Comparison of ENCODE assay signal across 28 mouse cellular contexts in the genomic region with DNA sequence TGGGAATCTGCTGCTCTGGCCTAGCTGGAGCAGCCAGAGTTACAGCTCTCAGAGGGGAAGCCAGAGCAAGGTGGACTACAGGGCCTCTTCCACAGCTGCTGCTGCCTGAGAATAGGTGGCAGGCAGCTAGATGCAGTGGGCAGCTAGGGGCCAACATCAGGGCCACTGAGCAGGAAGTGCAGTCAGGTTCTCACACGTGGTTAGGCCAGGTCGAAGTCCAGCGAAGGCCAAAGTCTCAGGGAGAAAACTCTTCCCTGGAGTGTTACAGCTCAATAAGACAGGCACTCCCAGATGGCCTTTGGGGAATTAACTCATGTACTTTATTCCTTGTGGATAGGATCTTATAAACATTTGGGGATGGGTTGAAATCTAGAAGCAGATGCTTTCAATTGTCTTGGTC.
DNase-seq lines count a peak whose midpoint lies in the region; ATAC-seq and TF ChIP-seq lines count a peak whose summit lies in the region.
"Had no signal": no experiment of that assay in that cellular context is flagged by ENCODE, and none has a peak within 500 bp of the region (broad histone marks: within the 10 kb centered on the region; RNA-seq: fewer than 3 reads in every experiment).

No protein-coding gene starts in this region.

- H3K27ac ChIP-seq in layer of hippocampus, adult 2 months: peak overlapping the region; percentile 54; the same call in 1 of the 2 replicates
- H3K27ac ChIP-seq in small intestine, adult 2 months (ENCODE audit: insufficient read depth, low read depth, low read length): 0 out of 2 replicates have a peak overlapping the region, but pooled peaks have one; percentile 21
- no peak overlapping the region for H3K27ac ChIP-seq in forebrain, embryonic 13.5 days
- H3K27ac ChIP-seq: embryonic facial prominence, embryonic 13.5 days; forebrain, embryonic 10.5 days; heart, embryonic 13.5 days; hindbrain, embryonic 15.5 days; liver, embryonic 14.5 days; neural tube, embryonic 15.5 days had no signal

- no peak for TF ChIP-seq CTCF in layer of hippocampus, adult 2 months (conservative IDR thresholded peaks at IDR 0.05)
- no peak for TF ChIP-seq CTCF in small intestine, adult 2 months (IDR thresholded peaks at IDR 0.05; ENCODE audit: extremely low read depth, insufficient read length, insufficient replicate concordance, low read depth, low read length)

- TF ChIP-seq POLR2A in small intestine, adult 2 months (IDR thresholded peaks at IDR 0.05; ENCODE audit: low read depth, low read length): no peak

- no peak overlapping the region for H3K9ac ChIP-seq in forebrain, embryonic 13.5 days
- H3K9ac ChIP-seq: embryonic facial prominence, embryonic 13.5 days; forebrain, postnatal 0 days; heart, embryonic 13.5 days; hindbrain, embryonic 15.5 days; liver, embryonic 14.5 days; neural tube, embryonic 15.5 days had no signal

- peaks cover 3% of the 10 kb centered on the region for H3K4me1 ChIP-seq in small intestine, adult 2 months (ENCODE audit: control insufficient read depth, insufficient read depth, insufficient read length, low read length)
- H3K4me1 ChIP-seq in forebrain, embryonic 13.5 days: no peaks in the 10 kb centered on the region
- H3K4me1 ChIP-seq: embryonic facial prominence, embryonic 13.5 days; heart, embryonic 13.5 days; hindbrain, embryonic 15.5 days; neural tube, embryonic 15.5 days had no signal

- no peak overlapping the region for H3K4me3 ChIP-seq in layer of hippocampus, adult 2 months
- H3K4me3 ChIP-seq in small intestine, adult 2 months (ENCODE audit: low read depth, low read length): no peak overlapping the region
- no peak overlapping the region for H3K4me3 ChIP-seq in forebrain, embryonic 13.5 days
- H3K4me3 ChIP-seq: embryonic facial prominence, embryonic 13.5 days; forebrain, embryonic 10.5 days; heart, embryonic 13.5 days; hindbrain, embryonic 15.5 days; neural tube, embryonic 15.5 days had no signal

- WGBS in small intestine, adult 2 months: 40% methylated on average over 3 of the region's 3 CpGs
- 81% methylated on average over 3 of the region's 3 CpGs for WGBS in forebrain, embryonic 13.5 days

- H3K4me2 ChIP-seq in forebrain, embryonic 13.5 days: no peak overlapping the region
- H3K4me2 ChIP-seq: embryonic facial prominence, embryonic 13.5 days; heart, embryonic 13.5 days; hindbrain, embryonic 15.5 days; neural tube, embryonic 15.5 days had no signal

- no peaks in the 10 kb centered on the region for H3K9me3 ChIP-seq in forebrain, embryonic 13.5 days (replicated peaks)
- H3K9me3 ChIP-seq: hindbrain, embryonic 15.5 days; neural tube, embryonic 15.5 days had no signal

- no peak for ATAC-seq in forebrain, embryonic 13.5 days
- ATAC-seq: forebrain, postnatal 0 days; inflammation-experienced regulatory T-cells, adult 6 months had no signal

- no peaks in the 10 kb centered on the region for H3K27me3 ChIP-seq in small intestine, adult 2 months (ENCODE audit: control insufficient read depth, insufficient read depth, low read length)
- H3K27me3 ChIP-seq in forebrain, embryonic 13.5 days: no peaks in the 10 kb centered on the region
- H3K27me3 ChIP-seq: embryonic facial prominence, embryonic 13.5 days; heart, embryonic 13.5 days; hindbrain, embryonic 15.5 days; neural tube, embryonic 15.5 days had no signal

- no peaks in the 10 kb centered on the region for H3K36me3 ChIP-seq in small intestine, adult 2 months (ENCODE audit: control insufficient read depth, insufficient read depth, low read length)
- no peaks in the 10 kb centered on the region for H3K36me3 ChIP-seq in forebrain, embryonic 13.5 days (ENCODE audit: poor library complexity, severe bottlenecking)
- H3K36me3 ChIP-seq: embryonic facial prominence, embryonic 13.5 days; forebrain, embryonic 10.5 days; heart, embryonic 13.5 days; hindbrain, embryonic 15.5 days; neural tube, embryonic 15.5 days had no signal

- DNase-seq in layer of hippocampus, adult 2 months (ENCODE audit: low spot score in 2 of 2): no peak
- DNase-seq in layer of hippocampus, adult 8-10 months (ENCODE audit: low spot score in 2 of 2): no peak
- peak; percentile 39 to 54 for DNase-seq in kidney, adult 8-10 months
- peak; percentile 27 for DNase-seq in kidney, postnatal 14 days
- DNase-seq in lung, postnatal 14 days: no peak
- DNase-seq: adrenal gland, postnatal 25 days; B cell, adult 2 months; cerebellum, adult 11-12 months; cerebellum, adult 9-11 months; forebrain, postnatal 0 days; gastrocnemius, postnatal 10 days; heart, postnatal 10 days; layer of hippocampus, postnatal 36 days; liver; lung, adult 2 months; lung, postnatal 10 days; midbrain, embryonic 14.5 days; right cerebral cortex, postnatal 25 days; thymus, postnatal 14 days had no signal

Comparison
In these comparisons a context has a peak if more than half of its experiments do, and no peak if none do; other contexts are left out.
1. DNase-seq: peak in kidney, adult 8-10 months (2 of 2) and kidney, postnatal 14 days (single experiment); none in layer of hippocampus, adult 2 months (0 of 2), layer of hippocampus, adult 8-10 months (0 of 2) and lung, postnatal 14 days (single experiment).